Mouse (Mus musculus) B cell, adult 2 months (primary cell): ENCODE data around the gene Mageh1.
"Not testable (repeated sequence)": the region's sequence is repeated elsewhere in the genome, so short reads cannot be mapped to it uniquely, and the experiment has no call there.

Source experiments
- DNase-seq, 2 experiments: peaks; one replicate each; pipeline ENCODE4 v3.0.0; 2022

Gene Mageh1

DNA sequence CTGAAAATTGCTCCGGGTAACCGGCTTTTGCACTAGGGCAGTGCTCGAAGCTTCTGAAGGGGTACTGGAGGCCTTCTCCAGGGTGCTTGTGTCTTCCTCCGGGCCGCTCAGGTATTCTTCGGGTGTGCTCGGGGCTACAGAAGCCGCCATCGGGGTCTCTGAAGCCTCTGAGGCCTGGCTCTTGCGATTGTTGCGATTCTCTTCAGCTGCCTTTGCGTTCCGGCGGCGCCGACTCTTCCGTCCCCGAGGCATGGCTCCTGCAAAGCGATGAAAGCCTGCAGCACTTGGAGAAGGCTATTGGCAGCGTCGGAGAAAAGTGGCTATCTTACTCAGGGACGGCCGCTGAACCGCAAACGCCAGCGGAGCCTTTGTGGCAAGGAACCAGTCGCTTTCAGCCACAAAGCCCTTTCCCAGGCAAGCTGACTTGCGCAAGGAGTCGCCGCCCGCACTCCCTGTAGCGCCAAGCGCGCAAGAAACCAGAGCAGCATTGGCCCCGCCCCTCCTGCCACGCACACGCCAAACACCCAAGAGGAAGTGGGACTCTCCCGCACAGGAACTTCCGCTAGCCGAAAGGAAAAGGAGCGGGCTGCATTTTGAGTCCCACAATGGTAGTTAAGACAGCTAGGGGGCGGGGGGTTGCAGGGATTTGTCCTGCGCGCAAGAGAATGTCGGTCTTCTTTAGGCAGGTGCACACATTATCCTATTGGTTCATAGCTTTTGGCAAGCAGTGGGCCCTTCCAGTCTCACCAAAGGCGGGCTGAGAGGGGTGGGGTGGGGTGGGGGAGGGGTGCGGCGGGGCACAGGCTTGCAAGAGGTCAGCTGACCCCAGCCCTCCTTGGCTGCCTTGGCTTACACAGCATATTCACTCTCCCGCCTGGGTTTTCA lies at the start of gene Mageh1:
Mageh1 (minus strand) TSS at position 489 of the 885 bp plus-strand sequence.
- DNase-seq: peak; percentile 18 to 24

DNA sequence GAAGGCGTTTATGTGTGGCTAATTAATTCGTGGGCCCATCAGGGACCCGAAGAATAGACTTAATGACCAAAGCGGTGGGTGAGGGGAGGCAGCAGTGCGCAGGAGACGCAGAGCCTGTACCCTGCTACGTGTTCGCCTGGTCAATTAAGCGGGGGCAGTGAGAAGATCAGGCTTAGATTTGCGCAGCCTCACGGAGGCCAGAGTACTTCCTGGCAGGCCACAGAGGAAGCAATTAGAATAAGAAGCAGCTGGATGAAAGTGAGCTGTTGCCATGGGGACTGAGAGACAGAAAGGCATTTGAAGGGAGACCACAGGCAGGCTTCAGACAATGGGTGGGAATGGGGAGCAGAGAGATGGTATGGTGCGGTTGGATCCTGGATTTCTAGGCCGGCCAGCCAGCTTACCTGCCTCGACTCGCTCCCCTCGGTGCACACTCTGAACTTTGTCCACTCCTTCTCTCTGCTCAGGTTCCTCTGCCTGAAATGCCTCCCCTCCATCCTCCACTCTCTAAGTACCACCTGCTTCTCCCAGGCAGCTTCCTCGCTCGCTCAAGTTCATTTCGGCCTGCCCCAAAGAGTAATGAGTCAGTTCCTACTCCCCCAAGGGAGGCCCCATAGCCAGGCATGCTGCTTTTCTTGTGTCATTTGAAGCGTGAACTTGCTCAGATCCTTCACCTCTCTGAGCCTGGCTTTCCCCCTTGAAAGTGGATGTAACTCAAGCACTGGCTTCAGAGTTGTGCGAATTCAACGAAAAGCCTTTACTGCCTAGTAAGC lies 783 bp upstream of the Mageh1 start:
- DNase-seq: not testable (repeated sequence)

DNA sequence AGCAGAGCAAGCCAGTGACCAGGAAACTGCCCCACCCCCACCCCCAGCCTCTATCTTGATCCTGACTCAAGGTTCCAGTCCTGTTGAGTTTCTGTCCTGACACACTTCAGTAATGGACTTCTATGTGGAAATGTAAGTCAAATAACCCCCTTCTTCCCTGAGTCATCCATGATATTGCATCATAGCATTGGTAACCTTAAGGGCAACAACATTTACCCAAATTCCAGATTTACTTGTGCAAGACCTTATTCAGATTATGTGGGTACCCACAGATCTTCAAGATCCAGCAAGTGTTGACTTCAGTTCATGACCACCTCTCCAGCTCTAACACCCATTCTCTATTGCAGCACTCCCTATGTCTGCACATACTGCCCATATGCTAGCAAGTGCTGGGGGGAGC lies 5.8 kb downstream of the Mageh1 start:
- not testable (repeated sequence) for DNase-seq

DNA sequence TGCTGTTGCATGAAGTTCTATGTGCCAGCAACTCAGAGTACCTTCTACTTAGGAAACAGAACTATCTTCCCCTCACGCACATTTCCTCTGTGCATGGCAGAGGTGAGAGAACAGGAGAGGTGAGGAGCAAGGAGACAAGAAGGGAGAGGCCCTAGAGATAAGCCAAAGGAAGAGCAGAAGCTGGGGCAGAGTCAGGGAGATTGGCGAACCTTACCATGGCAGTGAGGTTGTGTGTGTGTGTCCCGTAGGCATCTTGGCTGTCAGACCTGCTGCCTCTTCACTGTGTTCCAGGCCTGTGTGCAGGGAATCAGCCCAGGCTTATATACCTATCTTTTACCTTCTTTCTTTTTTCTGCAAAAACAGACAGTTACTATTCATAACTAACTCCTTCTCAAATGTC lies 11.7 kb downstream of the Mageh1 start:
- DNase-seq: not testable (repeated sequence)

DNA sequence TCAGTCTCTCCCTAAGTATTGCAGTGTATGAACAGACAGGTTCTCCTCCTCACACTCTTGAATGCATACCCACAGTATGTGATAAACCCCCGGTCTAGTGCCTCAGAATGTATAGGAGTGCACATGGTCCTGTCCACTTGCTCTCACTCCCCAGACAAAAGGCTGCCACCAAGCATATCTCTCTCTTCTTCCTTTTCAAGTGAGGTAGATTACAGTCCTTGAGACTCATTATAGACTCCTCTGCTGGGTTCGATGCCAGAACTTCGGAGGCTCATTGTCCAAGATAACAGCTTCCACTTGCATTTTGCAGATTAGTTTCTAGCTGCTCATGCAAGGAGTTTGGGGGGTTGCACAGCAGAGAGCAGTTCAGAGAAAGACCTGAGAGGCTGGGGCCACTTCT lies 12.1 kb downstream of the Mageh1 start:
- DNase-seq: not testable (repeated sequence)

DNA sequence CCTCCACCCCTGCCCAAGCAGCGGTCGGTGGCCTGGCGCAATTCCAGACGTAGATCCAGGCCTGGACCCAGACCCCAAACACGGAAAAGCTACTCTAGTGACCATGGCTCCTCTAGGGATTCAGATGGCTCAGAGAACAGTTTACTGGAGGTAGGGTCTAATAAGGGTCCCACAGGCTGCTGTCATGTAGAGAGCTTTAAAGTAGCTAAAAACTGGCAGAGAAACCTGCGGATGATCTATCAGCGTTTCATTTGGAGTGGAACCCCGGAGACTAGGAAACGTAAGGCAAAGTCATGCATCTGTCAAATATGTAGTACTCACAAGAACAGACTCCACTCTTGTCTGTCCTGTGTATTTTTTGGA lies 29.7 kb downstream of the Mageh1 start:
- no peak for DNase-seq

DNA sequence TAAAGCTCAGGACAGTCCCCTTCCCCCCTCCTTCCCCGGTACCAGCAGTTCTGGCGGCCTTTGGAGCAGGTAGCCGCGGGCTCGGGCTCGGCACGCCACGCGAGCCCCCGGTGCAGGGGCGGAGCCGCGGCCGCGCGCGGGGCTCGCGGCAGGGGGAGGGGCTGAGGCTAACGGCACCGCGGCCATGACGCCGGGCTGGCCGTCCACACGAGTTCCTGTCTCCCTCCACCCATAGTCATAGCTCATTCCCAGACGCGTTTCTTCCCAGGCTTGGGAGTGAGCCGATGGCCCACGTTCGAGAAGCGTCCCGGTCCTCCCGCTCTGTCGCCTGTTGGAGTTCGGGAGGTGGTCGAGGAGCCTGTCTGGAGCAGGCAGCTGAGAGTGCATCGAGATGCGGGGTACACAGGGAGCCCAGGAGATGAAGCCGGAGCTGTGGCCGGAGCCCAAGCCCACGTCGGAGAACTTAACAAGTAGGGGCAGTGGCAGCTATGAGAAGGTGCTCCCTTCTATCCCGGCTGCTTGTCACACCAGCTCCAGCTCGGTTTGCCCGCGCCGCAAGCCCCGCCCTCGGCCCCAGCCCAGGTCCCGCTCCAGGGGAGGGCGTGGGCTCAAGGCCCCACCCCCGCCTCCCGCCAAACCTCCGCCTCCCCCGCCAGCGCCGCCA lies 30.2 kb downstream of the Mageh1 start:
- DNase-seq: peak; percentile 33 to 42

DNA sequence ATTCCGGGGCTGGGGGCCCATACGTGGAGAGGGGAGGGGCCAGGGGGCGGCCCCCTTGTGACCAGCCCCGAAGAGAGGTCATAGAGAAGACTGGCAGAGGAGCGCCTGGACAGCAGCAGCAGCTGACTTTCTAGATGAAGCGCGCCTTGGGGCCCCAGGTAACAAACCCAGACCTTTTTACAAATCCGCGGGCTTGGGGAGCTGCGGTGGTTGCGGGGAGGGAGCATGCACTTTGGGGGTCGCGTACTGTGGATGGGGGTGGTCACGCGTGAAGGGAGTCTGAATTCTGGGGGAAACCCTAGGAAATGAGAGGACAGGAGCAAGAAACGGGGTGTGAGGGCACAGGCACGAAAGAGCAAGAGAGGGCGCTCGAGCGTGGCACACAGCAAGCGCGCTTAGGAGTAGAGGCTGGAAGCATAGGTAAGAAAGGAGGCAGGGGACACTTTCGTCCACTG lies 31.0 kb downstream of the Mageh1 start, which contains the start of gene Usp51:
Usp51 (plus strand) TSS at position 83 of the 455 bp plus-strand sequence.
- DNase-seq: peak; percentile 3 to 12

DNA sequence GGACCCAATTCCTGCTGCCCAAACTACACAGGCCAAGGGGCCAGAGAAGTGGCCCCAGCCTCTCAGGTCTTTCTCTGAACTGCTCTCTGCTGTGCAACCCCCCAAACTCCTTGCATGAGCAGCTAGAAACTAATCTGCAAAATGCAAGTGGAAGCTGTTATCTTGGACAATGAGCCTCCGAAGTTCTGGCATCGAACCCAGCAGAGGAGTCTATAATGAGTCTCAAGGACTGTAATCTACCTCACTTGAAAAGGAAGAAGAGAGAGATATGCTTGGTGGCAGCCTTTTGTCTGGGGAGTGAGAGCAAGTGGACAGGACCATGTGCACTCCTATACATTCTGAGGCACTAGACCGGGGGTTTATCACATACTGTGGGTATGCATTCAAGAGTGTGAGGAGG lies 41.3 kb downstream of the Mageh1 start:
- DNase-seq: not testable (repeated sequence)

DNA sequence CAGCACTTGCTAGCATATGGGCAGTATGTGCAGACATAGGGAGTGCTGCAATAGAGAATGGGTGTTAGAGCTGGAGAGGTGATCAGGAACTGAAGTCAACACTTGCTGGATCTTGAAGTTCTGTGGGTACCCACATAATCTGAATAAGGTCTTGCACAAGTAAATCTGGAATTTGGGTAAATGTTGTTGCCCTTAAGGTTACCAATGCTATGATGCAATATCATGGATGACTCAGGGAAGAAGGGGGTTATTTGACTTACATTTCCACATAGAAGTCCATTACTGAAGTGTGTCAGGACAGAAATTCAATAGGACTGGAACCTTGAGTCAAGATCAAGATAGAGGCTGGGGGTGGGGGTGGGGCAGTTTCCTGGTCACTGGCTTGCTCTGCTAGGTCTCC lies 47.5 kb downstream of the Mageh1 start:
- not testable (repeated sequence) for DNase-seq
